Mouse (Mus musculus) MEL (cell line): ENCODE measurements around the gene Brsk1. TPM values are rescaled to one million over a fixed set of nuclear protein-coding genes. Genes with fewer than 3 reads are reported as not detected.

Source experiments
- DNase-seq: peaks from one replicate; pipeline ENCODE4 v3.0.0; 2011; ENCODE audit warnings: low read depth, low spot score
- H3K27ac ChIP-seq: 2 replicates; pipeline ENCODE4 v1.5.1; 2012; ENCODE audit warnings: low read depth, mild to moderate bottlenecking, control low read depth, low read length, moderate library complexity; ENCODE audit not compliant: control insufficient read depth
- H3K27me3 ChIP-seq, 2 experiments: fragments of 150-350 bp in 1 of 2; sonication (generic) in 1 of 2; 2 replicates each; pipeline ENCODE4 v1.6.1; 2012; ENCODE audit warnings: low read length in 2 of 2, mild to moderate bottlenecking in 2 of 2, improper control_type of control experiment in 1 of 2, moderate library complexity in 1 of 2; ENCODE audit not compliant: insufficient read depth in 2 of 2, control insufficient read depth in 1 of 2
- H3K36me3 ChIP-seq, 2 experiments: 2 replicates each; pipeline ENCODE4 v1.6.1; 2012 to 2014; ENCODE audit warnings: low read length in 2 of 2, improper control_type of control experiment in 1 of 2, inconsistent platforms in 1 of 2, mild to moderate bottlenecking in 1 of 2; ENCODE audit not compliant: insufficient read depth in 2 of 2, control insufficient read depth in 1 of 2
- H3K4me1 ChIP-seq, 2 experiments: fragments of 150-350 bp in 1 of 2; sonication (generic) in 1 of 2; 2 replicates each; pipeline ENCODE4 v1.6.1; 2012; ENCODE audit warnings: low read length in 2 of 2, improper control_type of control experiment in 1 of 2, mild to moderate bottlenecking in 1 of 2; ENCODE audit not compliant: insufficient read depth in 2 of 2, control insufficient read depth in 1 of 2
- H3K4me3 ChIP-seq, 2 experiments: fragments of 150-350 bp in 1 of 2; sonication (generic) in 1 of 2; 2 replicates each; pipeline ENCODE4 v1.5.1; 2012; ENCODE audit warnings: low read depth in 2 of 2, low read length in 2 of 2, mild to moderate bottlenecking in 2 of 2, moderate library complexity in 2 of 2, control low read depth in 1 of 2, improper control_type of control experiment in 1 of 2; ENCODE audit not compliant: control insufficient read depth in 1 of 2, insufficient read depth in 1 of 2
- H3K79me2 ChIP-seq: 2 replicates; pipeline ENCODE4 v1.6.1; 2012; ENCODE audit warnings: mild to moderate bottlenecking, low read length, moderate library complexity; ENCODE audit not compliant: control insufficient read depth, poor library complexity, insufficient read depth
- H3K9ac ChIP-seq: 2 replicates; pipeline ENCODE4 v1.6.1; 2012; ENCODE audit warnings: low read depth, mild to moderate bottlenecking, control low read depth, low read length, moderate library complexity; ENCODE audit not compliant: control insufficient read depth, poor library complexity, severe bottlenecking
- H3K9me3 ChIP-seq: fragments of 150-350 bp; sonication (generic); replicated peaks from 2 replicates; pipeline ENCODE4 v1.6.1; 2012; ENCODE audit warnings: mild to moderate bottlenecking, low read length, improper control_type of control experiment, moderate library complexity; ENCODE audit not compliant: insufficient read depth
- CHD1 ChIP-seq: IDR thresholded peaks from 2 replicates; pipeline ENCODE4 v1.6.1; 2012; ENCODE audit warnings: low read depth, mild to moderate bottlenecking, inconsistent platforms, low read length, improper control_type of control experiment
- ELF1 ChIP-seq: IDR thresholded peaks from 2 replicates; pipeline ENCODE4 v1.6.1; 2014; ENCODE audit warnings: low read depth, mild to moderate bottlenecking, inconsistent platforms, low read length, improper control_type of control experiment, moderate library complexity
- GATA1 ChIP-seq: IDR thresholded peaks from 2 replicates; pipeline ENCODE4 v1.6.1; 2011; ENCODE audit warnings: low read depth, low read length, improper control_type of control experiment
- NRF1 ChIP-seq: IDR thresholded peaks from 2 replicates; pipeline ENCODE4 v1.6.1; 2014; ENCODE audit warnings: low read depth, mild to moderate bottlenecking, inconsistent platforms, low read length, improper control_type of control experiment, moderate library complexity; ENCODE audit not compliant: poor library complexity, insufficient read depth, severe bottlenecking
- TAL1 ChIP-seq: IDR thresholded peaks from 2 replicates; pipeline ENCODE4 v1.6.1; 2012; ENCODE audit warnings: mild to moderate bottlenecking, inconsistent platforms, low read length, moderate library complexity, mixed read lengths
- polyA plus RNA-seq, 2 experiments: library from polyadenylated mRNA; stranded (reverse) in 1 of 2; unstranded in 1 of 2; fragments of >175 nt in 1 of 2; fragments of >200 nt in 1 of 2; gene quantifications; 2 replicates each; pipeline versions ENCODE4 v1.2.1 to v1.2.4; 2012; ENCODE audit warnings: low replicate concordance in 2 of 2, low read depth in 1 of 2; ENCODE audit not compliant: insufficient read length in 2 of 2, insufficient read depth in 1 of 2, missing spikeins in 1 of 2
- total RNA-seq: library from RNA; depleted of rRNA; stranded (reverse); fragments of 300-350 nt; gene quantifications from 2 replicates; pipeline ENCODE4 v1.2.3, GENCODE M21; 2012; rRNA removed

The Brsk1 gene
- total and polyA plus RNA-seq, 3 experiments: 0.06 TPM; not detected in 2

GRCm38 (mm10) chr7:4764946-4765710 lies 74.7 kb downstream of the Brsk1 start:
- DNase-seq: no peak
- no peak overlapping the region for H3K9ac ChIP-seq
- TF ChIP-seq CHD1 (no peak), NRF1 (no peak), TAL1 (no peak), ELF1 (no peak), GATA1 (no peak)
- TF ChIP-seq, all 39 proteins: peak for 0
- no peak overlapping the region for H3K4me3 ChIP-seq
- H3K4me1 ChIP-seq: no peaks in the 10 kb centered on the region
- H3K27ac ChIP-seq: no peak overlapping the region
- no peaks in the 10 kb centered on the region for H3K9me3 ChIP-seq
- H3K79me2 ChIP-seq: no peaks in the 10 kb centered on the region
- H3K27me3 ChIP-seq: peaks cover 3 to 6% of the 10 kb centered on the region in 2 experiments
- no peaks in the 10 kb centered on the region for H3K36me3 ChIP-seq

Other genes with a start within 250 kb of the Brsk1 start
- 33.1 and 46.4 TPM in 2 replicates for gene Rdh13, start 245.0 kb upstream of the Brsk1 start, total RNA-seq
- 10 to 100 TPM in 1 of 2 experiments, not detected in 1; 24.0 TPM for gene Rdh13, start 245.0 kb upstream of the Brsk1 start, polyA plus RNA-seq
- gene Eps8l1, start 229.9 kb upstream of the Brsk1 start, total RNA-seq: 0.19 TPM in 1 of 2 replicates, not detected in the other
- under 1 TPM in 1 of 2 experiments, not detected in 1; 0.01 TPM for gene Eps8l1, start 229.9 kb upstream of the Brsk1 start, polyA plus RNA-seq
- gene Ppp1r12c, start 188.9 kb upstream of the Brsk1 start, total RNA-seq: 51.4 and 64.2 TPM in 2 replicates
- 100 to 1,000 TPM in 1 of 2 experiments, not detected in 1; 153 TPM for gene Ppp1r12c, start 188.9 kb upstream of the Brsk1 start, polyA plus RNA-seq
- 5.0 and 5.4 TPM in 2 replicates for gene Tnnt1, start 174.2 kb upstream of the Brsk1 start, total RNA-seq
- 10 to 100 TPM in 1 of 2 experiments, not detected in 1; 16.4 TPM for gene Tnnt1, start 174.2 kb upstream of the Brsk1 start, polyA plus RNA-seq
- 281 and 353 TPM in 2 replicates for gene Tnni3, start 166.4 kb upstream of the Brsk1 start, total RNA-seq
- 100 to 1,000 TPM in 1 of 2 experiments, not detected in 1; 328 TPM for gene Tnni3, start 166.4 kb upstream of the Brsk1 start, polyA plus RNA-seq
- 0.69 and 0.73 TPM in 2 replicates for gene Dnaaf3, start 158.2 kb upstream of the Brsk1 start, total RNA-seq
- gene Dnaaf3, start 158.2 kb upstream of the Brsk1 start, polyA plus RNA-seq: 1 to 10 TPM in 1 of 2 experiments, not detected in 1; 2.9 TPM
- gene Syt5, start 143.1 kb upstream of the Brsk1 start, total RNA-seq: not detected in 2 replicates
- gene Syt5, start 143.1 kb upstream of the Brsk1 start, polyA plus RNA-seq: not detected
- gene Ptprh, start 86.6 kb upstream of the Brsk1 start, total RNA-seq: not detected in 2 replicates
- gene Ptprh, start 86.6 kb upstream of the Brsk1 start, polyA plus RNA-seq: not detected
- 9.4 and 10.2 TPM in 2 replicates for gene Tmem86b, start 59.2 kb upstream of the Brsk1 start, total RNA-seq
- gene Tmem86b, start 59.2 kb upstream of the Brsk1 start, polyA plus RNA-seq: 10 to 100 TPM in 1 of 2 experiments, not detected in 1; 31.6 TPM
- gene Ppp6r1, start 31.6 kb upstream of the Brsk1 start, total RNA-seq: 89.5 and 93.1 TPM in 2 replicates
- gene Ppp6r1, start 31.6 kb upstream of the Brsk1 start, polyA plus RNA-seq: 100 to 1,000 TPM in 1 of 2 experiments, not detected in 1; 167 TPM
- gene Hspbp1, start 5.5 kb upstream of the Brsk1 start, total RNA-seq: 101 and 111 TPM in 2 replicates
- 100 to 1,000 TPM in 1 of 2 experiments, not detected in 1; 101 TPM for gene Hspbp1, start 5.5 kb upstream of the Brsk1 start, polyA plus RNA-seq
- gene Tmem150b, start 34.6 kb downstream of the Brsk1 start, total RNA-seq: 0.31 and 0.39 TPM in 2 replicates
- 1 to 10 TPM in 1 of 2 experiments, not detected in 1; 1.4 TPM for gene Tmem150b, start 34.6 kb downstream of the Brsk1 start, polyA plus RNA-seq
- 21.0 and 21.8 TPM in 2 replicates for gene Kmt5c, start 49.5 kb downstream of the Brsk1 start, total RNA-seq
- 10 to 100 TPM in 1 of 2 experiments, not detected in 1; 60.2 TPM for gene Kmt5c, start 49.5 kb downstream of the Brsk1 start, polyA plus RNA-seq
- gene Cox6b2, start 62.5 kb downstream of the Brsk1 start, total RNA-seq: 4.6 and 8.7 TPM in 2 replicates
- gene Cox6b2, start 62.5 kb downstream of the Brsk1 start, polyA plus RNA-seq: 10 to 100 TPM in 1 of 2 experiments, not detected in 1; 36.3 TPM
- gene Fam71e2, start 80.7 kb downstream of the Brsk1 start, total RNA-seq: not detected in 2 replicates
- gene Fam71e2, start 80.7 kb downstream of the Brsk1 start, polyA plus RNA-seq: not detected
- gene Il11, start 92.3 kb downstream of the Brsk1 start, total RNA-seq: 0.12 TPM in 1 of 2 replicates, not detected in the other
- under 1 TPM in 1 of 2 experiments, not detected in 1; 0.07 TPM for gene Il11, start 92.3 kb downstream of the Brsk1 start, polyA plus RNA-seq
- gene Tmem190, start 92.3 kb downstream of the Brsk1 start, total RNA-seq: not detected in 2 replicates
- gene Tmem190, start 92.3 kb downstream of the Brsk1 start, polyA plus RNA-seq: 1 to 10 TPM in 1 of 2 experiments, not detected in 1; 1.6 TPM
- 20.9 and 23.8 TPM in 2 replicates for gene Tmem238, start 99.1 kb downstream of the Brsk1 start, total RNA-seq
- 10 to 100 TPM in 1 of 2 experiments, not detected in 1; 31.3 TPM for gene Tmem238, start 99.1 kb downstream of the Brsk1 start, polyA plus RNA-seq
- gene Rpl28, start 102.3 kb downstream of the Brsk1 start, total RNA-seq: 2,026 and 2,264 TPM in 2 replicates
- 1,000 to 10,000 TPM in 1 of 2 experiments, 100 to 1,000 TPM in 1; 1,000 to 9,991 TPM for gene Rpl28, start 102.3 kb downstream of the Brsk1 start, polyA plus RNA-seq
- gene Ube2s, start 122.0 kb downstream of the Brsk1 start, total RNA-seq: 341 and 346 TPM in 2 replicates
- gene Ube2s, start 122.0 kb downstream of the Brsk1 start, polyA plus RNA-seq: 100 to 1,000 TPM in 1 of 2 experiments, not detected in 1; 740 TPM
- gene Shisa7, start 154.1 kb downstream of the Brsk1 start, total RNA-seq: not detected in 2 replicates
- under 1 TPM in 1 of 2 experiments, not detected in 1; 0.07 TPM for gene Shisa7, start 154.1 kb downstream of the Brsk1 start, polyA plus RNA-seq
- gene Isoc2b, start 179.7 kb downstream of the Brsk1 start, total RNA-seq: 2.6 and 2.8 TPM in 2 replicates
- gene Isoc2b, start 179.7 kb downstream of the Brsk1 start, polyA plus RNA-seq: 1 to 10 TPM in 1 of 2 experiments, not detected in 1; 3.0 TPM
- gene Isoc2a, start 186.5 kb downstream of the Brsk1 start, total RNA-seq: 11.1 and 12.4 TPM in 2 replicates
- 10 to 100 TPM in 1 of 2 experiments, not detected in 1; 20.6 TPM for gene Isoc2a, start 186.5 kb downstream of the Brsk1 start, polyA plus RNA-seq
- gene Gm36210, start 215.9 kb downstream of the Brsk1 start, total RNA-seq: 0.15 TPM in 1 of 2 replicates, not detected in the other
- gene Gm36210, start 215.9 kb downstream of the Brsk1 start, polyA plus RNA-seq: under 1 TPM in 1 of 2 experiments, not detected in 1; 0.97 TPM
- gene Zfp628, start 224.6 kb downstream of the Brsk1 start, total RNA-seq: 2.5 and 3.3 TPM in 2 replicates
- 10 to 100 TPM in 1 of 2 experiments, not detected in 1; 17.6 TPM for gene Zfp628, start 224.6 kb downstream of the Brsk1 start, polyA plus RNA-seq
- gene Nat14, start 231.4 kb downstream of the Brsk1 start, total RNA-seq: 0.81 and 0.85 TPM in 2 replicates
- gene Nat14, start 231.4 kb downstream of the Brsk1 start, polyA plus RNA-seq: 1 to 10 TPM in 1 of 2 experiments, not detected in 1; 1.9 TPM
- 0.04 TPM in 1 of 2 replicates, not detected in the other for gene Ssc5d, start 235.2 kb downstream of the Brsk1 start, total RNA-seq
- under 1 TPM in 1 of 2 experiments, not detected in 1; 0.17 TPM for gene Ssc5d, start 235.2 kb downstream of the Brsk1 start, polyA plus RNA-seq